Mouse (Mus musculus): Measurements from ENCODE around the gene Kmt2d. TPM values are rescaled to one million over a fixed set of nuclear protein-coding genes. Genes with fewer than 3 reads are reported as not detected.

Kmt2d gene
- polyA plus RNA-seq, 1 experiment, result 105 TPM

DNA sequence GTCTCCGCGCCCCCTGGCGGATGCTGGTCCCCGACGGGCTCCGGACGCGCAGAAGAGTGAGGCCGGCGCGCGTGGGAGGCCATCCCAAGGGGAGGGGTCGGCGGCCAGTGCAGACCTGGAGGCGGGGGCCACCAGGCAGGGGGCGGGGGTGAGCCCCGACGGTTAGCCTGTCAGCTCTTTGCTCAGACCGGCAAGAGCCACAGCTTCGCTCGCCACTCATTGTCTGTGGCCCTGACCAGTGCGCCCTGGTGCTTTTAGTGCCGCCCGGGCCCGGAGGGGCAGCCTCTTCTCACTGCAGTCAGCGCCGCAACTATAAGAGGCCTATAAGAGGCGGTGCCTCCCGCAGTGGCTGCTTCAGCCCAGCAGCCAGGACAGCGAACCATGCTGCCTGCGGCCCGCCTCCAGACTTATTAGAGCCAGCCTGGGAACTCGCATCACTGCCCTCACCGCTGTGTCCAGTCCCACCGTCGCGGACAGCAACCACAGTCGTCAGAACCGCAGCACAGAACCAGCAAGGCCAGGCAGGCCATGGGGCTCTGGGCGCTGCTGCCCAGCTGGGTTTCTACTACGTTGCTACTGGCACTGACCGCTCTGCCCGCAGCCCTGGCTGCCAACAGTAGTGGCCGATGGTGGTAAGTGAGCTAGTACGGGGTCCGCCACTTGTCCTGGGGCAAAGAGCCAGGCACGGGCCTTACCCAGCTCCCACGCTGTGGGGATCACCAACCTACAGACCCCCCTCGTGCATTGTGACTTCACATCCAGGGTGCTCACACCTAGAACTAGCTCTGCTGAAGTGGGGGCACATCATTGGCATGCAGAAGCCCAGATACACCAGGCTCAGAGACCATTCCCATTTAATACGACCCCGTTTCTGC is 81.1 kb downstream of the Kmt2d start, which contains the start of gene Wnt1:
Gene Wnt1 (plus strand): TSS at position 197 of the 875 bp plus-strand sequence.
- WGBS, result 7% methylated on average over 51 of the region's 51 CpGs
- Histone ChIP-seq H3K27ac (ENCODE audit: control insufficient read depth, insufficient read depth, low read depth, low read length, poor library complexity) (no peak within 1 kb of the TSS), H3K4me1 (ENCODE audit: control insufficient read depth, insufficient read depth, low read length) (no peaks in the 10 kb centered on the region; the same call in 1 of the 2 replicates), H3K4me3 (replicated peaks; ENCODE audit: control insufficient read depth, low read depth, low read length) (no peak within 1 kb of the TSS)
- TF ChIP-seq POLR2A (IDR thresholded peaks at IDR 0.05; ENCODE audit: borderline replicate concordance, control insufficient read depth, low read depth, low read length) (no peak), CTCF (IDR thresholded peaks at IDR 0.05; ENCODE audit: control insufficient read depth, insufficient read depth, low read length) (peak; percentile 50; the same call in 1 of the 2 replicates)

GRCm38 (mm10) chr15:98788972-98789660 is 81.9 kb downstream of the Kmt2d start:
- TF ChIP-seq POLR2A (IDR thresholded peaks at IDR 0.05; ENCODE audit: borderline replicate concordance, control insufficient read depth, low read depth, low read length) (no peak), CTCF (IDR thresholded peaks at IDR 0.05; ENCODE audit: control insufficient read depth, insufficient read depth, low read length) (no peak)
- Histone ChIP-seq H3K4me1 (ENCODE audit: control insufficient read depth, insufficient read depth, low read length) (no peaks in the 10 kb centered on the region; the same call in 1 of the 2 replicates), H3K27ac (ENCODE audit: control insufficient read depth, insufficient read depth, low read depth, low read length, poor library complexity) (no peak overlapping the region), H3K4me3 (replicated peaks; ENCODE audit: control insufficient read depth, low read depth, low read length) (no peak overlapping the region)
- WGBS, result 9% methylated on average over 24 of the region's 24 CpGs

GRCm38 (mm10) chr15:98787930-98788329 is 83.1 kb downstream of the Kmt2d start:
- TF ChIP-seq CTCF (IDR thresholded peaks at IDR 0.05; ENCODE audit: control insufficient read depth, insufficient read depth, low read length), result no peak
- no peak for TF ChIP-seq POLR2A (IDR thresholded peaks at IDR 0.05; ENCODE audit: borderline replicate concordance, control insufficient read depth, low read depth, low read length)
- 41% methylated on average over 4 of the region's 4 CpGs for WGBS
- H3K4me1 ChIP-seq (ENCODE audit: control insufficient read depth, insufficient read depth, low read length), result no peaks in the 10 kb centered on the region; the same call in 1 of the 2 replicates

GRCm38 (mm10) chr15:98785744-98786143 is 85.3 kb downstream of the Kmt2d start:
- no peak overlapping the region for H3K27ac ChIP-seq (ENCODE audit: control insufficient read depth, insufficient read depth, low read depth, low read length, poor library complexity)
- no peaks in the 10 kb centered on the region for H3K4me1 ChIP-seq (ENCODE audit: control insufficient read depth, insufficient read depth, low read length)
- 57% methylated on average over 7 of the region's 7 CpGs for WGBS
- H3K4me3 ChIP-seq (replicated peaks; ENCODE audit: control insufficient read depth, low read depth, low read length), result no peak overlapping the region
- no peak for TF ChIP-seq POLR2A (IDR thresholded peaks at IDR 0.05; ENCODE audit: borderline replicate concordance, control insufficient read depth, low read depth, low read length)
- TF ChIP-seq CTCF (IDR thresholded peaks at IDR 0.05; ENCODE audit: control insufficient read depth, insufficient read depth, low read length), result peak; percentile 52

More at GRCm38 (mm10) chr15:98787930-98788329, 83.1 kb downstream of the Kmt2d start:
- Histone ChIP-seq H3K27ac (ENCODE audit: control insufficient read depth, insufficient read depth, low read depth, low read length, poor library complexity) (no peak overlapping the region), H3K4me3 (replicated peaks; ENCODE audit: control insufficient read depth, low read depth, low read length) (no peak overlapping the region)

Other genes with a start within 250 kb of the Kmt2d start
- 0.70 and 1.8 TPM in 2 replicates for gene Cacnb3, start 240.4 kb downstream of the Kmt2d start, polyA plus RNA-seq (2011; ENCODE audit: insufficient read depth, insufficient read length, low replicate concordance, missing spikeins)
- 52.3 and 81.0 TPM in 2 replicates for gene Ddx23, start 208.3 kb downstream of the Kmt2d start, polyA plus RNA-seq (2011; ENCODE audit: insufficient read depth, insufficient read length, low replicate concordance, missing spikeins)
- gene Rnd1, start 193.7 kb downstream of the Kmt2d start, polyA plus RNA-seq (2011; ENCODE audit: insufficient read depth, insufficient read length, low replicate concordance, missing spikeins), result 1.8 and 2.3 TPM in 2 replicates
- gene Ccdc65, start 163.0 kb downstream of the Kmt2d start, polyA plus RNA-seq (2011; ENCODE audit: insufficient read depth, insufficient read length, low replicate concordance, missing spikeins), result not detected in 2 replicates
- gene Fkbp11, start 143.0 kb downstream of the Kmt2d start, polyA plus RNA-seq (2011; ENCODE audit: insufficient read depth, insufficient read length, low replicate concordance, missing spikeins), result 0.74 TPM in 1 of 2 replicates, not detected in the other
- 11.0 and 19.8 TPM in 2 replicates for gene Arf3, start 108.0 kb downstream of the Kmt2d start, polyA plus RNA-seq (2011; ENCODE audit: insufficient read depth, insufficient read length, low replicate concordance, missing spikeins)
- gene Wnt10b, start 93.1 kb downstream of the Kmt2d start, polyA plus RNA-seq (2011; ENCODE audit: insufficient read depth, insufficient read length, low replicate concordance, missing spikeins), result 1.1 and 1.4 TPM in 2 replicates
- not detected in 2 replicates for gene Wnt1, start 81.3 kb downstream of the Kmt2d start, polyA plus RNA-seq (2011; ENCODE audit: insufficient read depth, insufficient read length, low replicate concordance, missing spikeins)
- gene Ddn, start 61.7 kb downstream of the Kmt2d start, polyA plus RNA-seq (2011; ENCODE audit: insufficient read depth, insufficient read length, low replicate concordance, missing spikeins), result 0.25 TPM in 1 of 2 replicates, not detected in the other
- 64.8 and 107 TPM in 2 replicates for gene Prkag1, start 39.7 kb downstream of the Kmt2d start, polyA plus RNA-seq (2011; ENCODE audit: insufficient read depth, insufficient read length, low replicate concordance, missing spikeins)
- 9.6 and 9.8 TPM in 2 replicates for gene Rhebl1, start 23.3 kb upstream of the Kmt2d start, polyA plus RNA-seq (2011; ENCODE audit: insufficient read depth, insufficient read length, low replicate concordance, missing spikeins)
- 0.60 TPM in 1 of 2 replicates, not detected in the other for gene Dhh, start 27.3 kb upstream of the Kmt2d start, polyA plus RNA-seq (2011; ENCODE audit: insufficient read depth, insufficient read length, low replicate concordance, missing spikeins)
- 32.7 and 73.3 TPM in 2 replicates for gene Lmbr1l, start 47.0 kb upstream of the Kmt2d start, polyA plus RNA-seq (2011; ENCODE audit: insufficient read depth, insufficient read length, low replicate concordance, missing spikeins)
- 812 and 942 TPM in 2 replicates for gene Tuba1b, start 63.4 kb upstream of the Kmt2d start, polyA plus RNA-seq (2011; ENCODE audit: insufficient read depth, insufficient read length, low replicate concordance, missing spikeins)
- not detected in 2 replicates for gene Gm49450, start 82.3 kb upstream of the Kmt2d start, polyA plus RNA-seq (2011; ENCODE audit: insufficient read depth, insufficient read length, low replicate concordance, missing spikeins)
- gene Tuba1a, start 82.5 kb upstream of the Kmt2d start, polyA plus RNA-seq (2011; ENCODE audit: insufficient read depth, insufficient read length, low replicate concordance, missing spikeins), result 22.2 and 97.6 TPM in 2 replicates
- gene Tuba1c, start 158.7 kb upstream of the Kmt2d start, polyA plus RNA-seq (2011; ENCODE audit: insufficient read depth, insufficient read length, low replicate concordance, missing spikeins), result 168 and 176 TPM in 2 replicates
- not detected in 2 replicates for gene Prph, start 184.0 kb upstream of the Kmt2d start, polyA plus RNA-seq (2011; ENCODE audit: insufficient read depth, insufficient read length, low replicate concordance, missing spikeins)
- gene Troap, start 203.4 kb upstream of the Kmt2d start, polyA plus RNA-seq (2011; ENCODE audit: insufficient read depth, insufficient read length, low replicate concordance, missing spikeins), result 94.5 and 103 TPM in 2 replicates
- gene C1ql4, start 216.6 kb upstream of the Kmt2d start, polyA plus RNA-seq (2011; ENCODE audit: insufficient read depth, insufficient read length, low replicate concordance, missing spikeins), result 0.66 and 2.4 TPM in 2 replicates
- 1.6 TPM in 1 of 2 replicates, not detected in the other for gene Dnajc22, start 222.0 kb upstream of the Kmt2d start, polyA plus RNA-seq (2011; ENCODE audit: insufficient read depth, insufficient read length, low replicate concordance, missing spikeins)